Mouse (Mus musculus): ENCODE results near the gene Pla2g4e. TPM values are rescaled to one million over a fixed set of nuclear protein-coding genes. Genes with fewer than 3 reads are reported as not detected.

Pla2g4e gene
- polyA plus RNA-seq, 1 experiment, result not detected

GRCm38 (mm10) chr2:120131881-120132280 is 113.3 kb downstream of the Pla2g4e start:
- TF ChIP-seq CTCF (IDR thresholded peaks at IDR 0.05; ENCODE audit: low read depth, low read length) (no peak), EP300 (IDR thresholded peaks at IDR 0.05; ENCODE audit: insufficient read depth, low read depth, low read length) (no peak), POLR2A (IDR thresholded peaks at IDR 0.05; ENCODE audit: insufficient read depth, low read length) (no peak)
- no peak overlapping the region for H3K9ac ChIP-seq (ENCODE audit: low read depth, poor library complexity, severe bottlenecking)
- H3K9me3 ChIP-seq (replicated peaks; ENCODE audit: control insufficient read depth, insufficient read depth, low read length, poor library complexity, severe bottlenecking), result no peaks in the 10 kb centered on the region
- no peak overlapping the region for H3K4me3 ChIP-seq (ENCODE audit: low read depth, low read length)
- H3K27ac ChIP-seq (ENCODE audit: insufficient read depth, low read length), result no peak overlapping the region
- H3K36me3 ChIP-seq (ENCODE audit: control insufficient read depth, insufficient read depth, low read length, poor library complexity, severe bottlenecking), result peaks cover 2% of the 10 kb centered on the region; the same call in 1 of the 2 replicates
- no peaks in the 10 kb centered on the region for H3K4me1 ChIP-seq (ENCODE audit: control insufficient read depth, insufficient read depth, low read length)
- no peaks in the 10 kb centered on the region for H3K27me3 ChIP-seq (ENCODE audit: control insufficient read depth, insufficient read depth, low read length, poor library complexity, severe bottlenecking)

GRCm38 (mm10) chr2:120129252-120129908 is 115.8 kb downstream of the Pla2g4e start:
- Histone ChIP-seq H3K36me3 (ENCODE audit: control insufficient read depth, insufficient read depth, low read length, poor library complexity, severe bottlenecking) (no peaks in the 10 kb centered on the region), H3K4me1 (ENCODE audit: control insufficient read depth, insufficient read depth, low read length) (no peaks in the 10 kb centered on the region), H3K4me3 (ENCODE audit: low read depth, low read length) (no peak overlapping the region), H3K27me3 (ENCODE audit: control insufficient read depth, insufficient read depth, low read length, poor library complexity, severe bottlenecking) (no peaks in the 10 kb centered on the region), H3K27ac (ENCODE audit: insufficient read depth, low read length) (no peak overlapping the region), H3K9me3 (replicated peaks; ENCODE audit: control insufficient read depth, insufficient read depth, low read length, poor library complexity, severe bottlenecking) (no peaks in the 10 kb centered on the region), H3K9ac (ENCODE audit: low read depth, poor library complexity, severe bottlenecking) (no peak overlapping the region)
- TF ChIP-seq CTCF (IDR thresholded peaks at IDR 0.05; ENCODE audit: low read depth, low read length) (no peak), EP300 (IDR thresholded peaks at IDR 0.05; ENCODE audit: insufficient read depth, low read depth, low read length) (no peak), POLR2A (IDR thresholded peaks at IDR 0.05; ENCODE audit: insufficient read depth, low read length) (no peak)

GRCm38 (mm10) chr2:120128611-120129051 is 116.5 kb downstream of the Pla2g4e start:
- TF ChIP-seq POLR2A (IDR thresholded peaks at IDR 0.05; ENCODE audit: insufficient read depth, low read length), result no peak
- TF ChIP-seq CTCF (IDR thresholded peaks at IDR 0.05; ENCODE audit: low read depth, low read length), result no peak
- TF ChIP-seq EP300 (IDR thresholded peaks at IDR 0.05; ENCODE audit: insufficient read depth, low read depth, low read length), result no peak
- no peaks in the 10 kb centered on the region for H3K9me3 ChIP-seq (replicated peaks; ENCODE audit: control insufficient read depth, insufficient read depth, low read length, poor library complexity, severe bottlenecking)
- H3K9ac ChIP-seq (ENCODE audit: low read depth, poor library complexity, severe bottlenecking), result no peak overlapping the region

GRCm38 (mm10) chr2:120128011-120128410 is 117.1 kb downstream of the Pla2g4e start:
- Histone ChIP-seq H3K4me1 (ENCODE audit: control insufficient read depth, insufficient read depth, low read length) (no peaks in the 10 kb centered on the region), H3K27ac (ENCODE audit: insufficient read depth, low read length) (no peak overlapping the region)
- no peak for TF ChIP-seq POLR2A (IDR thresholded peaks at IDR 0.05; ENCODE audit: insufficient read depth, low read length)
- TF ChIP-seq EP300 (IDR thresholded peaks at IDR 0.05; ENCODE audit: insufficient read depth, low read depth, low read length), result no peak
- no peak for TF ChIP-seq CTCF (IDR thresholded peaks at IDR 0.05; ENCODE audit: low read depth, low read length)

More at GRCm38 (mm10) chr2:120128611-120129051, 116.5 kb downstream of the Pla2g4e start:
- H3K4me1 ChIP-seq (ENCODE audit: control insufficient read depth, insufficient read depth, low read length), result no peaks in the 10 kb centered on the region
- H3K4me3 ChIP-seq (ENCODE audit: low read depth, low read length), result no peak overlapping the region
- no peaks in the 10 kb centered on the region for H3K27me3 ChIP-seq (ENCODE audit: control insufficient read depth, insufficient read depth, low read length, poor library complexity, severe bottlenecking)
- no peak overlapping the region for H3K27ac ChIP-seq (ENCODE audit: insufficient read depth, low read length)
- H3K36me3 ChIP-seq (ENCODE audit: control insufficient read depth, insufficient read depth, low read length, poor library complexity, severe bottlenecking), result no peaks in the 10 kb centered on the region

GRCm38 (mm10) chr2:120126901-120127300 is 118.2 kb downstream of the Pla2g4e start:
- H3K9me3 ChIP-seq (replicated peaks; ENCODE audit: control insufficient read depth, insufficient read depth, low read length, poor library complexity, severe bottlenecking), result no peaks in the 10 kb centered on the region
- no peak overlapping the region for H3K9ac ChIP-seq (ENCODE audit: low read depth, poor library complexity, severe bottlenecking)
- H3K4me1 ChIP-seq (ENCODE audit: control insufficient read depth, insufficient read depth, low read length), result no peaks in the 10 kb centered on the region
- H3K4me3 ChIP-seq (ENCODE audit: low read depth, low read length), result no peak overlapping the region
- H3K27me3 ChIP-seq (ENCODE audit: control insufficient read depth, insufficient read depth, low read length, poor library complexity, severe bottlenecking), result no peaks in the 10 kb centered on the region
- TF ChIP-seq POLR2A (IDR thresholded peaks at IDR 0.05; ENCODE audit: insufficient read depth, low read length), result no peak
- TF ChIP-seq EP300 (IDR thresholded peaks at IDR 0.05; ENCODE audit: insufficient read depth, low read depth, low read length), result no peak
- no peak for TF ChIP-seq CTCF (IDR thresholded peaks at IDR 0.05; ENCODE audit: low read depth, low read length)
- no peaks in the 10 kb centered on the region for H3K36me3 ChIP-seq (ENCODE audit: control insufficient read depth, insufficient read depth, low read length, poor library complexity, severe bottlenecking)
- no peak overlapping the region for H3K27ac ChIP-seq (ENCODE audit: insufficient read depth, low read length)

More at GRCm38 (mm10) chr2:120128011-120128410, 117.1 kb downstream of the Pla2g4e start:
- no peaks in the 10 kb centered on the region for H3K27me3 ChIP-seq (ENCODE audit: control insufficient read depth, insufficient read depth, low read length, poor library complexity, severe bottlenecking)
- no peak overlapping the region for H3K4me3 ChIP-seq (ENCODE audit: low read depth, low read length)
- H3K36me3 ChIP-seq (ENCODE audit: control insufficient read depth, insufficient read depth, low read length, poor library complexity, severe bottlenecking), result no peaks in the 10 kb centered on the region
- no peaks in the 10 kb centered on the region for H3K9me3 ChIP-seq (replicated peaks; ENCODE audit: control insufficient read depth, insufficient read depth, low read length, poor library complexity, severe bottlenecking)
- no peak overlapping the region for H3K9ac ChIP-seq (ENCODE audit: low read depth, poor library complexity, severe bottlenecking)

GRCm38 (mm10) chr2:120126408-120126807 is 118.7 kb downstream of the Pla2g4e start:
- H3K9me3 ChIP-seq (replicated peaks; ENCODE audit: control insufficient read depth, insufficient read depth, low read length, poor library complexity, severe bottlenecking), result no peaks in the 10 kb centered on the region
- H3K9ac ChIP-seq (ENCODE audit: low read depth, poor library complexity, severe bottlenecking), result no peak overlapping the region
- no peak overlapping the region for H3K27ac ChIP-seq (ENCODE audit: insufficient read depth, low read length)
- no peaks in the 10 kb centered on the region for H3K4me1 ChIP-seq (ENCODE audit: control insufficient read depth, insufficient read depth, low read length)
- TF ChIP-seq EP300 (IDR thresholded peaks at IDR 0.05; ENCODE audit: insufficient read depth, low read depth, low read length), result no peak
- no peak for TF ChIP-seq POLR2A (IDR thresholded peaks at IDR 0.05; ENCODE audit: insufficient read depth, low read length)
- no peak for TF ChIP-seq CTCF (IDR thresholded peaks at IDR 0.05; ENCODE audit: low read depth, low read length)
- no peaks in the 10 kb centered on the region for H3K27me3 ChIP-seq (ENCODE audit: control insufficient read depth, insufficient read depth, low read length, poor library complexity, severe bottlenecking)
- H3K4me3 ChIP-seq (ENCODE audit: low read depth, low read length), result no peak overlapping the region
- no peaks in the 10 kb centered on the region for H3K36me3 ChIP-seq (ENCODE audit: control insufficient read depth, insufficient read depth, low read length, poor library complexity, severe bottlenecking)

All from ES-Bruce4 (cell line).